Mouse (Mus musculus) B cell, adult 2 months (primary cell): ENCODE measurements around the gene Hexim1.
A peak's percentile ranks its signal among the peaks of the same experiment; 100 is the strongest.

Source experiments
- DNase-seq, 2 experiments: peaks; one replicate each; pipeline ENCODE4 v3.0.0; 2022

Gene Hexim1

GRCm38 (mm10) chr11:103116008-103116818, at the start of gene Hexim1:
Hexim1 (plus strand) TSS chr11:103116231.
- DNase-seq = peak; percentile 100

DNA sequence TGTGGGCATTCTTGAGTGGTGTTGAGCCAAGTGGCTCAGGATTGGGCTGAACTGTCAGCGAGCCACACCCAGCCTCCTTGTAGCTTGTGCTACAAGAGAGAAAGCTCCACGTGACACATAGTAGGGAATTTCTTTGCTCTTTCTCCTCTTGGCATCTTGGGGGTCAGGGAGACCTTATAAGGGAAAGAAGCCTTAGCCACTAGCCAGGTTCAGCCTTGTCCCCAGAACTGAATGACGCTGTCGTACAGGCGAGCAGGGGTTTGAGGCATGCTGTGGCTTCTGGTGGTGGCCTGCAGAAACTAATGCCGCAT, 49.0 kb upstream of the Hexim1 start:
- no peak for DNase-seq

DNA sequence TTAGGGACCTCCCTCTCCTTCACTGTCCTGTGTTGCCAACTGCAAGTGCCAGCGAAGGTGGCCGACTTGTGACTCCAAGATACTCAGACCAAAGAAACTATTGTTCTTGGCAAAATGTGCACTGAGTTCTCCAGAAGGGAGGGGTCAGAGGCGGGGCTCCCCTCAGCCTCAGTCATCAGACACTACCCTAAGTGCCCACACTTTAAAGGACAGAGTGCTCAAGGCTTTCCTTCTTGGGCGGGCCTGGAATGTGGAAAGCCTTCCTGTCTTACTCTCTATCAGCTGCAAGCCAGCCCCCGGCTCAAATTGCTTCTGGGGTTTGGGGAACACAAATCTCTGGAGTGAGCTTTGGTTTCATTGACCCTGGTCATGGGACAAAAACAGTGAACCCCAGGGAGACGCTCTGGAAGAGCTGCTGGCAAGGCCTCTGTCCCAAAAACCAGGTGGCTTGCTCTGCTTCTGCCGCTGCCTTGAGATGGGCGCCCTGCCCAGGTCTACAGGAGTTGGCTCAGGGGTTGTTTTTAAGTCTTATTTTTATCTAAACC, 48.5 kb upstream of the Hexim1 start:
- no peak for DNase-seq

DNA sequence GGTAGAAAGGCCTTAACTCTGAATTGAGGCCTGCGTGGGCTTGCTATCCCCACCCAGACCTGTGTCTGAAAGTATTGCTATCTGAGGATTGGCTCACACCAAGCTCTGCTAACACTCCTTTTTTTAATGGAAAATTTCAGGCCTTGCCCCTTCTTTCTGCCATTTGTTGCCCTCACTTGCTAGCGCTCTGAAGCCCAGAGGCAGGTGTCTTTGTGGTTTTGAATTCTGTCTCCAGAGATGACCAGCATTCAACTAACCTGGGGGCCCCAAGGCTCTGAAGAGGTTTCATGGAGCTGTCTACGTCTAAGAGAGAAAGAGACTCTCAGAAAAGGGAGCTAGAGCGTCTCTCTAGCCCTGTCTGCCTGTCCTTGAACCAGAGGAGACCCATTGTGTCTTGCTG, 47.8 kb upstream of the Hexim1 start:
- no peak for DNase-seq

DNA sequence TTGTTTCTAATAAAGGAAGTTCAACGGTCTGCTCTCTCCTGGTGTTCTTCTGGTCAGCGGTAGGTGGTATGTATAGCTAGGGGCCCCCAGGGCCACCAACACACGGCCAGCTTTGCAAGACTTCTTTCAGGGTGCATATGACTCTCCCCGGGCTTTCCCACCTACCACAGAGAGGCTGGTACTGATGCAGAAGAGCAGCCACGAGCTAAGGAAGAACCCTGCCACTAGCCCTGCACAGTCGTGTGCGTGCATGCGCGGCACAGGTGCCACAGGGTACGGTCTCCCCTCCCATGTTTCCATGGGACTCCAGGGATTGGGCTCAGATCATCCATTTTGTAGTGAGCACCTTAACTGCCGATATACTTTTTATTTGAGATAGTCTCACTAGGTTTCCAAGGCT, 47.1 kb upstream of the Hexim1 start:
- DNase-seq = no peak

DNA sequence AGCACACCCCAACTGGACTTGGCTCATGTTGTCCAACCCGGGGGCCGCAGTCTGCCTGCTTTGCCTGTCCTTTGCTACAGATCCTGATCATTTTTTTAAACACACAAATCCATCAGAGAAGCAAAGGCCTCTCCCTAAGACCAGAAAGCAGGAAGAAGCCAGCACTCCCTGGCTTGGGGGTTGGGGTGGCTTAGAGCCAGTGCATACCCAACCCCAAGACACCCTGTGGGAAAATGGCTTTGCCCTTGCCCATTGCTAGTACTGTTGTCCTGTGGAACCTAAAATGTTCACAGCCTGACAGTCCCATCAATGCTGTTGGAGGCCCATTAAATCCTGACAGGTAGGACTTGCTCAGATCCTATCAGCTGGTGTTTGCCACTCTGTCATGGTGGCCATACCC, 46.3 kb upstream of the Hexim1 start:
- no peak for DNase-seq

DNA sequence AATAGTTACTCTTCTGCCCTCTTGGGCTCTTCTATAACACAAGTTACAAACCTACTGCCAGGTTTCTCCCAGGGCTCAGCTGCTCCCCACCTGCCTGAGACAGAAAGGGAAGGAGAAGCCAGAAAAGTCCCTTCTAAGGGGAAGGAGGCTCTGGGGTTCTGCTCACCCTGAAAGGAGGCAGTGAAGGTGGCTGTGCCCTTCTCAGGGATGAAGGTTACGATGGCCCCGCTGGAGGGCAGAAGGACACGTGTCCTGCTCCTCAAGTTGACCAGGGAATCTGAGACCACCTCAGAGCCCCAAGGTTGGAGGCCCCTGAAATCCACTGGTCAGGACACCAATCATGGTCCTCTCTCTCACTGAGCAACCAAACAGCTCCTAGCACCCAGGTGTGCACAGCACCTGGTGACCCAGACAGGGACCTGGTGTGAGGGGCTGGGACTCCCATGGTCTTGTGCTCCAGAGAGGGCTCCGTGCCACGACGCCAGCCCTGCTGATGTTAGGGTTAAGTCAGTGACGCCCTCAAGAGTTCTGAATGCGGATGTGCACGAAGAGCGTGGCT, 45.6 kb upstream of the Hexim1 start:
- DNase-seq = no peak

DNA sequence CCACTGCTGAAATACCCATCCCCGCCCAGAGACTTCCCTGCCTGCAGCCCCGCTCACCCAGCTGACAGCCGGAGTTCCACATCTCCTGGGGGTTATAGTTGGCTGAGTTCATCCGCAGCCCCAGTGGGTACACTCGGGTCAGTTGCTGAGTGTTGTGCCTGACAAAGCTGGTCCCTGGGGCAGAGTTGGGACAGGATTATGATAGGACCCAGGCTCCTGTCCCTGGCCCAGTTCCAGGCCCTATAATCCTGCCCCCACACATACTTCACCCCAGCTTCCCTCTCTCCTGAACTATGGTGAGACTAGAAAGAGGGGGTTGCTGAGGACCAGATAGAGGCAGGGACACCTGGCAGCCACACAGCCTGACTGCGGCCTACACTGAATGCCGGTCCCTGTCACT, 42.4 kb upstream of the Hexim1 start:
- DNase-seq = no peak

GRCm38 (mm10) chr11:103074121-103074650, 41.8 kb upstream of the Hexim1 start:
- no peak for DNase-seq

DNA sequence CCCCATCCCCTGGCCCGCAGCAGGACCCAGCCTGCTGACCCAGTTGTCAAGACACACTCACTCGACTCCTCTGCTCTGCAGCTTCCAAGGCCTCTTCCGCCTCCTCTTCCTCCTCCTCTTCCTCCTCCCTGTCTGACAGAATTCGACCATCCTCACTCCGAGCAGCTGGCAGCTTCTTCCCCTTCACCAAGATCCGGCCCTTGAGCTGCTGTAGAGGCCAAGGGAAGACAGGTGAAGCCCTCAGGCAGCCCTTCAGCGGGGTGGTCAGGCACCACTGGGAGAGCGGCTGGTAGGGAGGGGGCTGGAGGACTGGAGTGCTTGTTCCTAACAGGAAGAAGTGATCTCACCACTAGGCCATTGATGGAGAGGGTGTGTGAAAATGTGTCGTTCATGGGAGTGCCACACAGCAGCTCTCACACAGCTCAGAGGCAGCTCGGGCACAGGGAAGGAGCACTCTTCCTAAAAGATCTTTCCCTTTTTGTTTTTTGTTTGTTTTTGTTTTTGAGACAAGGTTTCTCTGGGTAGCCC, 41.2 kb upstream of the Hexim1 start:
- DNase-seq = no peak

GRCm38 (mm10) chr11:103076010-103076409, 40.0 kb upstream of the Hexim1 start:
- DNase-seq = no peak

- DNase-seq = no peak
These were observed 39.5 kb upstream of the Hexim1 start for GRCm38 (mm10) chr11:103076581-103076980.

DNA sequence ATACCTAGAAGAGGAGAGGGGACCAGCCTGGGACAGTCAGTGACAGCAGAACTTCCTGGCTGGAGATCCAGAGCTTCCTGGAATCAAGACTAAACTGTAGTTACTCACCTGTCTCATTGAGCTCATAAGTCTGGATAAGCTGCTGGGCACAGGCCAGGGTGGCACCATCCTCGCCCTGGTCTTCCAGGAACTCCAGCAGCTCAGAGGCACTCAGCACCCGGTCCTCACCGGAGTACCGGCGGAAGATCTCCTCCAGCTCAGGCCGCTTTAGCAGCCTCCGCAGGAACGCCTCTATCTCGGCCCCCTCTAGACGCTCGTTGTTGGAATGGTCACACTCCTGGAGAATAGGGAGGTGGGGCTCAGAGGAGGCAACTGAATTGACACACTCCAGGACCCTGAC, 37.9 kb upstream of the Hexim1 start:
- no peak for DNase-seq

- DNase-seq = peak; percentile 15 to 19
These were observed 35.5 kb upstream of the Hexim1 start for GRCm38 (mm10) chr11:103080323-103081091.

GRCm38 (mm10) chr11:103081631-103082030, 34.4 kb upstream of the Hexim1 start:
- DNase-seq = no peak

DNA sequence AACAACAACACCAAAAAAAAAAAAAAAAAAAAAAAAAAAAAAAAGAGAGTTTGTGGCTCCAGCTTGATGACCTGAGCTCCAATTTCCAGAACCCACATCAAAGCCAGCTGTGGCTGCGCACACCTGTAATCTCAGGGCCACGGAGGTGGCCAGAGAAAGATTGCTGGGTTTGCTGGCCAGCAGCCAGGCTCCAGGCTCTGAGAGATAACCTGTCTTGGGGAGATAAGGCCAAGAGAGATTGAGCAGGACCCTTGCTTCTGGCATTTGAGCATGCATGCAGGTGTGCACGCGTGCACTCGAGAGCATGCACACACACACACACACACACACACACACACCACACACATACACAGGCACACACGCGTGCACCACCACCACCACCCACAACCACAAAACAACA, 22.7 kb upstream of the Hexim1 start:
- DNase-seq = no peak

GRCm38 (mm10) chr11:103093862-103094833, 21.9 kb upstream of the Hexim1 start:
- DNase-seq = peak; percentile 69 to 78

GRCm38 (mm10) chr11:103095107-103095670, 20.8 kb upstream of the Hexim1 start:
- no peak for DNase-seq

DNA sequence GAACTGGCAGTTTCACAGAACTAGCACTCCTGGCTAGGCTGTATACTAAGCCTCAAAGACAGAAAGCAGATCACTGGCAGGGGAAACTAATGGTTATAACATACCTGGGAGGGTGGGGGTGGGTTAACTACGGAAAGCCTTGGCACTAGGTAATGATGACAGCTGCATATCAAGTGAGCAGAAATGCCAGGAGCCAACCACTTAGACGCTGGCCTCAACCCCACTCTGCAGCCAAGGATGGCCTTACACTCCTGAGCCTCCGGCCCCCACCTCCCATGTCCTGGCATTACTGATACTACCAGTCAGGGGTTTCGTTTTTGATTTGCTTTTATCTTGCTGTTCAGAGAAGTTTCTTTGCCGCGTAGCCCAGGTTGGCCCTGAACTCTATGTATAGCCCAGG, 20.2 kb upstream of the Hexim1 start:
- no peak for DNase-seq

- no peak for DNase-seq
These were observed 18.8 kb upstream of the Hexim1 start for GRCm38 (mm10) chr11:103096979-103097894.
